Mouse (Mus musculus) neural tube, embryonic 14.5 days (tissue): ENCODE results near the gene Trim71. TPM values are rescaled to one million over a fixed set of nuclear protein-coding genes. Genes with fewer than 3 reads are reported as not detected.
A peak's percentile ranks its signal among the peaks of the same experiment; 100 is the strongest.

Experiments used
- ATAC-seq: fragments of 200-750 bp; cut with Nextera tagmentation; 2 replicates; pipeline ENCODE4 v1.8.0; 2017; ENCODE audit warnings: low read depth, mild to moderate bottlenecking, moderate TSS enrichment, moderate library complexity
- H3K27ac ChIP-seq: fragments of 300-500 bp; sonication (generic); 2 replicates; pipeline ENCODE4 v1.5.1; 2014; ENCODE audit warnings: low read depth, mild to moderate bottlenecking, control low read depth, low read length, moderate library complexity, mixed read lengths
- H3K27me3 ChIP-seq: fragments of 300-500 bp; sonication (generic); 2 replicates; pipeline ENCODE4 v1.6.1; 2014; ENCODE audit warnings: low read length; ENCODE audit not compliant: control insufficient read depth, insufficient read depth
- H3K36me3 ChIP-seq: fragments of 300-500 bp; sonication (generic); 2 replicates; pipeline ENCODE4 v1.6.1; 2014; ENCODE audit warnings: low read length, mixed read lengths; ENCODE audit not compliant: control insufficient read depth, insufficient read depth
- H3K4me1 ChIP-seq: fragments of 300-500 bp; sonication (generic); 2 replicates; pipeline ENCODE4 v1.6.1; 2014; ENCODE audit warnings: low read length; ENCODE audit not compliant: control insufficient read depth, insufficient read depth
- H3K4me2 ChIP-seq: fragments of 300-500 bp; sonication (generic); 2 replicates; pipeline ENCODE4 v1.6.1; 2014; ENCODE audit warnings: mild to moderate bottlenecking, low read depth, low read length, control low read depth
- H3K4me3 ChIP-seq: fragments of 300-500 bp; sonication (generic); 2 replicates; pipeline ENCODE4 v1.5.1; 2014; ENCODE audit warnings: low read depth, low read length, control low read depth, mixed read lengths
- H3K9ac ChIP-seq: fragments of 300-500 bp; sonication (generic); replicated peaks from 2 replicates; pipeline ENCODE4 v1.6.1; 2014; ENCODE audit warnings: low read depth, mild to moderate bottlenecking, control low read depth, low read length, mixed read lengths
- H3K9me3 ChIP-seq: fragments of 300-500 bp; sonication (generic); 2 replicates; pipeline ENCODE4 v1.6.1; 2016; ENCODE audit warnings: low read length; ENCODE audit not compliant: control insufficient read depth
- WGBS: fragments of 180-500 bp; shearing (Covaris S2); extraction: QIAGEN DNeasy Blood & Tissue Kit; methylation state at CpG from one replicate; pipeline ENCODE4 v1.1.7; 2014; 5-methylcytosine and 5-hydroxymethylcytosine counted together
- polyA plus RNA-seq: library from polyadenylated mRNA; unstranded; fragments of >200 nt; fragmentation: Nextera tagmentation; extraction: Ambion mirVana; gene quantifications from 2 replicates; pipeline ENCODE4 v1.2.1, GENCODE M21; 2014

Trim71 gene
- polyA plus RNA-seq, 1 experiment from 2014 or later, result 0.28 TPM

DNA sequence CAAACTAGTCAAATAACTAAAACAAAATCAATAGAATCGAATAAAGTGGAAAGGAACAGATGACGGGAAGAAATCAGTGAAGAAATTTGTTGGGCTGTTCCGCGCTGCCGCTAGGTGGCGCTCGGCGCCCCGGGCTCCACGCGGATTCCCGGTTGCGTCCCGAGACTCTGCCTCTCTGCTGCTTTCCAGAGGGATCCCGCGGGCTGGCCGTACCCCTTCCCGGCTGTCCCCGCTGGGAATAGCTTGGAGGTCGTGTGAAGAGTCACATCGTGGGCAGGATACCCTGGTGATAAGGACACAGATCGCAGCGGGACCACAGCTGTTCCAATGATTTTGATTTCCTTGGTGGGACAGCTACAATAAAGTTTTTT lies 19.6 kb upstream of the Trim71 start:
- Histone ChIP-seq H3K27me3 (no peaks in the 10 kb centered on the region), H3K4me1 (no peaks in the 10 kb centered on the region), H3K36me3 (peaks cover 3% of the 10 kb centered on the region; the same call in 1 of the 2 replicates), H3K9me3 (no peaks in the 10 kb centered on the region), H3K4me3 (peak overlapping the region; percentile 4; the same call in 1 of the 2 replicates), H3K4me2 (peak overlapping the region; percentile 39), H3K9ac (no peak overlapping the region), H3K27ac (no peak overlapping the region)
- under 1% methylated on average over 23 of the region's 23 CpGs for WGBS
- ATAC-seq, result peak; percentile 75; the same call in 1 of the 2 replicates

DNA sequence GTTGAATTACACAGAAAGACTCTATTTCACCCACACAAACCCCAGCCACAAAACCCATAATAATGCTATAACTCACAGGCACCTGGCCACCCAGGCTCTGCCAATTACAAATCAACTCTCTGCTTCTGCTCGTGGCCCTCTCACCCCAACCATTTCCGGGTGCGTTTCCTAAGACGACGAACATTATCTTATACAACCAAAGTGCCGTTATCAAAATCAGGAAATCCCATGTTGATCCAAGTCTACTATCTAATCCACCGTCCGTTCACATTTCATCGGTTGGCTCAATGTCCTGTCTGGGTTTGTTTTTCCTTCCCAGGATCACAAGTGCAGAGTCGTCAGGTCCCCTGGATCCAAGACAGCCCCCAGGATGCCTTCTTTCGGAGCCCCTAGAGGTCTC lies 14.5 kb upstream of the Trim71 start:
- Histone ChIP-seq H3K4me1 (no peaks in the 10 kb centered on the region), H3K4me3 (no peak overlapping the region), H3K9ac (no peak overlapping the region), H3K9me3 (no peaks in the 10 kb centered on the region), H3K27me3 (no peaks in the 10 kb centered on the region), H3K4me2 (no peak overlapping the region), H3K36me3 (no peaks in the 10 kb centered on the region), H3K27ac (no peak overlapping the region)
- ATAC-seq, result no peak
- 90% methylated on average over 11 of the region's 11 CpGs for WGBS

DNA sequence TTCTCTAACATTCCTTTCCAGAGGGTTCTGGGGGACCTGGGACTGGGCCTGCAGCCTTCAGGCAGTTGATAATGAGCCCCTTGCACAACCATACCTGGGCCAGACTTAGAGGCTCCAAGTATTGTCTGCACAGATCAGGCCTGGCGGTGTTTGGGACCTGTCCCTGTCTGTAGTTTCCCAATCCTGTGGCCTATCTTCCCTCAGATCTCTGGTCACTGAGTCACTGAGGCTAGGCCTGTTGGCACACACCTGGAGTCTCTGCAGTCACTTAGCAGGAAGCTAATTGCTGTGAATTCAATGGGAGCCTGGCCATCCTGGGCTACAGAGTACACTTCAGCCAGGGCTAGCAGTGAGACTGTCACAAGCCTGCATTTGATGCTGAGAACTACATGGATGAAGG lies 11.8 kb upstream of the Trim71 start:
- WGBS, result 96% methylated on average over 1 of the region's 1 CpGs
- Histone ChIP-seq H3K27me3 (no peaks in the 10 kb centered on the region), H3K4me2 (no peak overlapping the region), H3K36me3 (no peaks in the 10 kb centered on the region), H3K27ac (no peak overlapping the region), H3K4me3 (no peak overlapping the region), H3K4me1 (no peaks in the 10 kb centered on the region), H3K9ac (no peak overlapping the region), H3K9me3 (no peaks in the 10 kb centered on the region)
- ATAC-seq, result no peak

DNA sequence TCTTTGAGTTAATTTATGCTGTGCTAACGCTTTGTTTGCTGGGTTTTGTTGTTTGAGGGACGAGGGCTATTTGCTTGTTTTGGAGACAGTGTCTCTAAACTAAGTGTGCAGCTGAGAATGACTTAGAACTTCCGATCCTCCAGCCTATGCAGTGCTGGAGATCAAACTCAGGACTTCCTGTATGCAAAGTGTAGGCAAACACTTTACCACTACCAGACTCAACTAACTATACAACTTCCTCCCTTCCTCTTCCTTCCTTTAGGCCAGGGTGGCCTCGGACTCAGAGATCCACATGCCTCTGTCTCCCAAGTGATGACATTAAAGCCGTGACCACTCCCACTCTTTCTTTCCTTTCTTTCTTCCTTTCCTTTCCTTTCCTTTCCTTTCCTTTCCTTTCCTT lies 9.4 kb upstream of the Trim71 start:
- Histone ChIP-seq H3K27ac (no peak overlapping the region), H3K4me2 (no peak overlapping the region), H3K36me3 (no peaks in the 10 kb centered on the region), H3K27me3 (no peaks in the 10 kb centered on the region), H3K4me3 (no peak overlapping the region), H3K9ac (no peak overlapping the region), H3K9me3 (no peaks in the 10 kb centered on the region), H3K4me1 (no peaks in the 10 kb centered on the region)
- ATAC-seq, result no peak
- WGBS, result 67% methylated on average over 5 of the region's 5 CpGs

DNA sequence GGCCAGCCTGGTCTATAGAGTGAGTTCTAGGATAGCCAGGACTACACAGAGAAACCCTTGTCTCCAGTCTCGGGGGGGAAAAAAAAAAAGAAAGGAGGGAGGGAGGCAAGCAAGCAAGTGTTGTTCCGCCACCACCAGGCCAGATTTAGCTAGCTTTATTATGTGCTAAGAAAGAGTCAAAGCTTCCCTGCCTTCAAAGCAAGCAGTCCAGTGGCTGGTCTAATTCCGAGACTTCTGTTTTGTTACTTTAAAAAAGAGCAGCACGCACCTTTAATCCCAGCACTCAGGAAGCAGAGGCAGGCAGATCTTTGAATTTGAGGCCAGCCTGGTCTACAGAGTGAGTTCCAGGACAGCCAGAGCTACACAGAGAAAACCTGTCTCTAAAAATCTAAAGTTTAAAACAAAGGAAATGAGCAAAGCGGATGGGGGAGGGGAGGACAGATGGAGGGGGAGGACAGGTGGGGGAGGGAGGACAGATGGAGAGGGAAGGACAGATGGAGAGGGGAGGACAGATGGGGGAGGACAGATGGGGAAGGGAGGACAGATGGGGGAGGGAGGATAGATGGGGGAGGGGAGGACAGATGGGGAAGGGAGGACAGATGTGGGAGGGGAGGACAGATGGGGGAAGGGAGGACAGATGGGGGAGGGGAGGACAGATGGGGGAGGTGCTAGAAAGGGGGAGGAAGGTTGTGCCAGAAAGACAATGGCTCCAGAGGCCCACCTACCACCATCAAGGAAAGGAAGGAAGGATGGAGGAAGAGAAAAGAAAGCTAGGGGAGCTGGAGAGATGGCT lies 4.7 kb upstream of the Trim71 start:
- no peaks in the 10 kb centered on the region for H3K4me1 ChIP-seq
- WGBS, result 91% methylated on average over 5 of the region's 5 CpGs
- no peak overlapping the region for H3K9ac ChIP-seq

DNA sequence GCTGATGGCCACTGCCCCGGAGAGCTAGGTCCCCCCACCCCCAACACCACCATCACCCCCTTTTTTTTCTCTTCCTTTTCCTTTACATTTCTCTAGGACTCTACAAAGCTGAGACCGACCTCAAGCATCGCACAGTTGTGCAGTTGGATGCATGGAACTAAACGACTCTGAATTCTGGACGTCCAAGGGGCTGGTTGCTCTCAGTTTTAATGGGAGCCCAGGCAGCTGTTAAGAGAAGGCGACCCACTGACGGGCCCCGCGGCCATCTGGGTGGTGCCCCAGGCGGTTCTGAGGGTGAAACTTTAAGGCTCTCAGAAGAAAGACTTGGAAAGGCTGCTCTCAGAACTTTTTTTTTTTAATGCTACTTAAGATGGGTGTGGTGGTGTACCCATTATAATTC lies 498 bp upstream of the Trim71 start:
- H3K9me3 ChIP-seq, result no peaks in the 10 kb centered on the region
- no peak for ATAC-seq
- no peaks in the 10 kb centered on the region for H3K36me3 ChIP-seq
- peak overlapping the region; percentile 58 for H3K4me3 ChIP-seq
- 0% methylated on average over 10 of the region's 10 CpGs for WGBS
- H3K27me3 ChIP-seq, result peaks cover 19% of the 10 kb centered on the region
- H3K4me2 ChIP-seq, result peak overlapping the region; percentile 79
- peaks cover 16% of the 10 kb centered on the region; the same call in 1 of the 2 replicates for H3K4me1 ChIP-seq
- H3K27ac ChIP-seq, result no peak overlapping the region
- H3K9ac ChIP-seq, result peak overlapping the region; percentile 66; the same call in 1 of the 2 replicates

More for the DNA sequence above, 4.7 kb upstream of the Trim71 start:
- H3K27me3 ChIP-seq, result no peaks in the 10 kb centered on the region
- H3K4me3 ChIP-seq, result no peak overlapping the region
- no peaks in the 10 kb centered on the region for H3K9me3 ChIP-seq
- no peak overlapping the region for H3K4me2 ChIP-seq
- no peaks in the 10 kb centered on the region for H3K36me3 ChIP-seq
- H3K27ac ChIP-seq, result no peak overlapping the region
- no peak for ATAC-seq

DNA sequence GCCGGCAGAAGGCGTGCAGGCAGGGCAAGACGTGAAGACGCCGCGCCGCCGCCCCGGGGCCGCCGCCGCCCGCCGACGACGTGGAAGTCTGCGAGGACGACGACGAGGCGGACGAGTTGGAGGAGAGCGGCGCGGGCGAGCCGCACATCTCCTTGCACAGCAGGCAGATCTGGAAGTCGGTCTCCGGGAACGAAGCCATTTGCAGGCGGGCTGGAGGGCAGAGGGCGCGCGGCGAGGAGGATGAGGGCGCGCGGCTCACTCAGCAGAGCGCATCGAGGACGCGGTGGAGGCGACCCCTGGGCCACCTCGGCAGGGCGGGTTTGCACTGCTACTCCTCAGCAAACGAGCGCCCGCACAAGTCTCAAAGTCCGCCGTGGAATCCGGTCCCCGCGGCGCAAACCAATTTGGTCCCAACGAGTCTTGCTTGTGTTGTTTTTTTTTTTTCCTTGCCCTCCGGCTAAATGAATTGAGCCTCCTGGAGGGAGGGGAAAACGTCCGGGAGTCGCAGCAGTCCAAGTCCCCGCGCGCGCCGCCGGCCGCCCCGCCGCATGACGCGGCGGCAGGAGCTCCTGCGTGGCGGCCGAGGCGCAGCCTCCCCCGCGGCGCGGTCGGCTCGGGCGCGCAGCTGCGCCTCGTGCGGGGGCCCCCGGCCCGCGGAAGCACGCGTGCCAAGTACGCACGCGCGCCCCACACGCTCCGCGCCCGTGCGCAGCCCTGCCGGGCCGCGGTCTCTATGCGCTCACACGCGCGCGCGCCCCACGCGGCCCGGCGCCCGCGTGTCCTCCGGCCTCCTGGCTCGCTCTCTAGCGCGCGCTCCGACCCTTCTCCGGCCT lies 1.0 kb downstream of the Trim71 start:
- Histone ChIP-seq H3K4me3 (peak overlapping the region; percentile 58), H3K4me2 (peak overlapping the region; percentile 79), H3K4me1 (peaks cover 16% of the 10 kb centered on the region; the same call in 1 of the 2 replicates), H3K9me3 (no peaks in the 10 kb centered on the region), H3K36me3 (no peaks in the 10 kb centered on the region), H3K9ac (peak overlapping the region; percentile 66), H3K27me3 (peaks cover 19% of the 10 kb centered on the region), H3K27ac (peak overlapping the region; percentile 69)
- ATAC-seq, result peak; percentile 83
- under 1% methylated on average over 89 of the region's 122 CpGs for WGBS

DNA sequence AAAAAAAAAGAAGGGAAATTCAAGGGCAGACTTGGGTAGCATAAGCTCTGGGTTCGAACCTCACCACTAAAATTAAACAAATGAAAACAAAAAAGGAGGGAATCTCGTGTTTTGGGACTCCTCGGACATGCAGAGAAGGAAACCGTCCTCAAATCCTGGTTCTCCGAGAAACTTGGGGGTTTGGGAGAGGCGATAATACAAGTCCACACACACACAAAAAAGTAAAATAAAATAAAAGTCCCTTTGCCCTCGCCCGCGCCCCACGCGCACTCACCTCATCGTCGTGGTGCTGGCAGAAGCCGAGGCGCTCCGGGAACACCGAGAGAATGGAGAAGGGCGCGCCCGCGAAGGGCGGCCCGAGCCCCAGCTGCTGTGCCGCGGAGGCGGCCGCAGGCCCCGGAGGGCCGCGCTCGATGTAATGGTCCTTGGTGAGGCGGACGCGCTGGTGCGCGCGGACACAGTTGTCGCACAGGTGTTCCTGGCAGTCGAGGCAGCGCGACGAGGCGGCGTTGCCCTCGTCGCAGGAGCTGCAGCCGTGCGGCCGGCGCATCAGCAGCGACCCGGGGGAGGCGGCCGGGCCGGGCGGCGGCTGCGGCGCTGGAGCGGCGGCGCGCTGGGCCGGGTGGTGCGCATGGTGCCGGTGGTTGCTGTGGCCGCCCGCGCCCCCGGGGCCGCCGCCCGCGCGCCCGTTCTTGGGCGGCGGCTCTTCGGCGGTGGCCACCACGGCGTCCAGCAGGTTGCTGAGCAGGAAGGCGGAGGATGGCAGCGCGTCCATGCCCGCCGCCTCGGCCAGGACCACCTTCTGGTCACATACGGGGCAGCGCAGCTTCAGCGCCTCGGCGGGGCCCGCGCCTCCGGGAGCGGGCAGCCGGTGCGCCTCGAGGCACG lies 1.9 kb downstream of the Trim71 start:
- no peak for ATAC-seq
- Histone ChIP-seq H3K4me2 (peak overlapping the region; percentile 79), H3K27ac (no peak overlapping the region), H3K36me3 (no peaks in the 10 kb centered on the region), H3K9ac (peak overlapping the region; percentile 66), H3K4me1 (peaks cover 16% of the 10 kb centered on the region; the same call in 1 of the 2 replicates), H3K9me3 (no peaks in the 10 kb centered on the region), H3K4me3 (peak overlapping the region; percentile 58), H3K27me3 (peaks cover 19% of the 10 kb centered on the region)
- WGBS, result 1% methylated on average over 52 of the region's 101 CpGs
